Mouse (Mus musculus): ENCODE data around the gene 1810049J17Rik. TPM values are rescaled to one million over a fixed set of nuclear protein-coding genes. Genes with fewer than 3 reads are reported as not detected.
A peak's percentile ranks its signal among the peaks of the same experiment; 100 is the strongest.
"Not testable (repeated sequence)": the region's sequence is repeated elsewhere in the genome, so short reads cannot be mapped to it uniquely, and the experiment has no call there.

1810049J17Rik gene
- 1.5 and 1.6 TPM in 2 replicates for polyA plus RNA-seq (2016; fragmentation: Nextera tagmentation; extraction: Ambion mirVana)

- Histone ChIP-seq H3K4me1 (peaks cover 15% of the 10 kb centered on the region), H3K4me3 (peak within 1 kb of the TSS; percentile 94), H3K27ac (peak within 1 kb of the TSS; percentile 90), H3K9me3 (no peaks in the 10 kb centered on the region), H3K4me2 (replicated peaks) (peak within 1 kb of the TSS; percentile 72), H3K9ac (peak within 1 kb of the TSS; percentile 98), H3K27me3 (replicated peaks) (peaks cover 4% of the 10 kb centered on the region; the same call in 1 of the 2 replicates), H3K36me3 (0 out of 2 replicates have a peak, but pooled peaks cover 3% of the 10 kb centered on the region)
- WGBS = under 1% methylated on average over 70 of the region's 70 CpGs
- peak; percentile 30 for ATAC-seq (ENCODE audit: low FRiP score, low read depth)
Observed at GRCm38 (mm10) chr15:12321788-12322621, at the start of gene 1810049J17Rik. Gene 1810049J17Rik (minus strand): TSS chr15:12321899.

- no peak overlapping the region for H3K4me2 ChIP-seq (replicated peaks)
- H3K36me3 ChIP-seq = no peaks in the 10 kb centered on the region
- WGBS = 9% methylated on average over 8 of the region's 8 CpGs
- peaks cover 29% of the 10 kb centered on the region for H3K4me1 ChIP-seq
- H3K27me3 ChIP-seq (replicated peaks) = no peaks in the 10 kb centered on the region; the same call in 1 of the 2 replicates
- H3K9me3 ChIP-seq = no peaks in the 10 kb centered on the region
- no peak overlapping the region for H3K9ac ChIP-seq
- ATAC-seq (ENCODE audit: low FRiP score, low read depth) = peak; percentile 18
- no peak overlapping the region for H3K27ac ChIP-seq
- H3K4me3 ChIP-seq = no peak overlapping the region
Observed at GRCm38 (mm10) chr15:12371183-12371582, 49.5 kb upstream of the 1810049J17Rik start.

GRCm38 (mm10) chr15:12370096-12370495, 48.4 kb upstream of the 1810049J17Rik start:
- H3K4me2 ChIP-seq (replicated peaks) = no peak overlapping the region
- no peak overlapping the region for H3K27ac ChIP-seq
- H3K9me3 ChIP-seq = no peaks in the 10 kb centered on the region
- WGBS = 95% methylated on average over 3 of the region's 3 CpGs
- no peak overlapping the region for H3K4me3 ChIP-seq
- no peaks in the 10 kb centered on the region; the same call in 1 of the 2 replicates for H3K27me3 ChIP-seq (replicated peaks)
- no peak for ATAC-seq (ENCODE audit: low FRiP score, low read depth)
- peaks cover 28% of the 10 kb centered on the region for H3K4me1 ChIP-seq
- H3K36me3 ChIP-seq = no peaks in the 10 kb centered on the region
- no peak overlapping the region for H3K9ac ChIP-seq

GRCm38 (mm10) chr15:12368850-12369249, 47.2 kb upstream of the 1810049J17Rik start:
- Histone ChIP-seq H3K4me3 (no peak overlapping the region), H3K9ac (no peak overlapping the region), H3K4me2 (replicated peaks) (no peak overlapping the region), H3K36me3 (no peaks in the 10 kb centered on the region), H3K27ac (no peak overlapping the region), H3K4me1 (peaks cover 28% of the 10 kb centered on the region), H3K27me3 (replicated peaks) (no peaks in the 10 kb centered on the region; the same call in 1 of the 2 replicates), H3K9me3 (no peaks in the 10 kb centered on the region)
- WGBS = 88% methylated on average over 4 of the region's 4 CpGs
- no peak for ATAC-seq (ENCODE audit: low FRiP score, low read depth)

GRCm38 (mm10) chr15:12368357-12368756, 46.7 kb upstream of the 1810049J17Rik start:
- 52% methylated on average over 11 of the region's 11 CpGs for WGBS
- no peaks in the 10 kb centered on the region for H3K9me3 ChIP-seq
- H3K9ac ChIP-seq = no peak overlapping the region
- H3K27ac ChIP-seq = no peak overlapping the region
- H3K27me3 ChIP-seq (replicated peaks) = no peaks in the 10 kb centered on the region; the same call in 1 of the 2 replicates
- no peak overlapping the region for H3K4me2 ChIP-seq (replicated peaks)
- ATAC-seq (ENCODE audit: low FRiP score, low read depth) = no peak
- H3K4me3 ChIP-seq = no peak overlapping the region
- H3K4me1 ChIP-seq = peaks cover 28% of the 10 kb centered on the region
- H3K36me3 ChIP-seq = no peaks in the 10 kb centered on the region

- WGBS = 60% methylated on average over 13 of the region's 13 CpGs
- Histone ChIP-seq H3K4me2 (replicated peaks) (no peak overlapping the region), H3K9me3 (no peaks in the 10 kb centered on the region), H3K4me3 (no peak overlapping the region), H3K4me1 (peaks cover 28% of the 10 kb centered on the region), H3K27me3 (replicated peaks) (no peaks in the 10 kb centered on the region), H3K27ac (no peak overlapping the region), H3K36me3 (no peaks in the 10 kb centered on the region), H3K9ac (no peak overlapping the region)
- ATAC-seq (ENCODE audit: low FRiP score, low read depth) = no peak
Observed at GRCm38 (mm10) chr15:12367306-12368080, 45.8 kb upstream of the 1810049J17Rik start.

GRCm38 (mm10) chr15:12366580-12367305, 45.0 kb upstream of the 1810049J17Rik start:
- H3K4me2 ChIP-seq (replicated peaks); H3K36me3 ChIP-seq; H3K27ac ChIP-seq; H3K9me3 ChIP-seq; H3K27me3 ChIP-seq (replicated peaks); ATAC-seq (ENCODE audit: low FRiP score, low read depth); H3K4me3 ChIP-seq; H3K9ac ChIP-seq: not testable (repeated sequence)
- 89% methylated on average over 11 of the region's 11 CpGs for WGBS
- H3K4me1 ChIP-seq = peaks cover 28% of the 10 kb centered on the region

- Histone ChIP-seq H3K36me3 (no peaks in the 10 kb centered on the region), H3K27ac (no peak overlapping the region), H3K4me3 (no peak overlapping the region), H3K27me3 (replicated peaks) (no peaks in the 10 kb centered on the region), H3K9ac (no peak overlapping the region), H3K4me2 (replicated peaks) (no peak overlapping the region; the same call in 1 of the 2 replicates), H3K4me1 (peaks cover 28% of the 10 kb centered on the region), H3K9me3 (no peaks in the 10 kb centered on the region)
- ATAC-seq (ENCODE audit: low FRiP score, low read depth) = peak; percentile 93
- WGBS = 20% methylated on average over 3 of the region's 3 CpGs
Observed at GRCm38 (mm10) chr15:12366072-12366469, 44.4 kb upstream of the 1810049J17Rik start.

- no peak overlapping the region for H3K9ac ChIP-seq
- H3K4me1 ChIP-seq = peaks cover 28% of the 10 kb centered on the region
- H3K27me3 ChIP-seq (replicated peaks) = no peaks in the 10 kb centered on the region
- H3K4me2 ChIP-seq (replicated peaks) = no peak overlapping the region
- H3K9me3 ChIP-seq = no peaks in the 10 kb centered on the region
- no peak overlapping the region for H3K4me3 ChIP-seq
- no peak for ATAC-seq (ENCODE audit: low FRiP score, low read depth)
- no peaks in the 10 kb centered on the region for H3K36me3 ChIP-seq
- WGBS = 75% methylated on average over 15 of the region's 15 CpGs
- H3K27ac ChIP-seq = no peak overlapping the region
Observed at GRCm38 (mm10) chr15:12365416-12366071, 43.8 kb upstream of the 1810049J17Rik start.

- H3K27ac ChIP-seq = no peak overlapping the region
- H3K27me3 ChIP-seq (replicated peaks) = no peaks in the 10 kb centered on the region
- no peaks in the 10 kb centered on the region for H3K9me3 ChIP-seq
- no peaks in the 10 kb centered on the region for H3K36me3 ChIP-seq
- WGBS = 90% methylated on average over 4 of the region's 4 CpGs
- no peak overlapping the region for H3K4me2 ChIP-seq (replicated peaks)
- H3K9ac ChIP-seq = no peak overlapping the region
- H3K4me1 ChIP-seq = peaks cover 28% of the 10 kb centered on the region
- no peak overlapping the region for H3K4me3 ChIP-seq
- no peak for ATAC-seq (ENCODE audit: low FRiP score, low read depth)
Observed at GRCm38 (mm10) chr15:12364096-12364495, 42.4 kb upstream of the 1810049J17Rik start.

GRCm38 (mm10) chr15:12362701-12363040, 41.0 kb upstream of the 1810049J17Rik start:
- H3K36me3 ChIP-seq = no peaks in the 10 kb centered on the region
- peaks cover 18% of the 10 kb centered on the region for H3K4me1 ChIP-seq
- ATAC-seq (ENCODE audit: low FRiP score, low read depth) = no peak
- H3K9me3 ChIP-seq = no peaks in the 10 kb centered on the region
- no peak overlapping the region for H3K27ac ChIP-seq
- no peaks in the 10 kb centered on the region for H3K27me3 ChIP-seq (replicated peaks)
- H3K9ac ChIP-seq = no peak overlapping the region
- WGBS = 80% methylated on average over 6 of the region's 6 CpGs
- H3K4me3 ChIP-seq = no peak overlapping the region
- no peak overlapping the region for H3K4me2 ChIP-seq (replicated peaks)

Data from neural tube, embryonic 12.5 days (tissue).